Mouse (Mus musculus) v-Abl transformed pro-B cells (cell line): ENCODE measurements around the gene Cxcl17.

Experiments used
- in situ Hi-C, 2 experiments: fragments of 400-800 bp; cut with MboI; formaldehyde crosslinking; loops; one replicate each; pipeline ENCODE4 v1.15.1; 2025; ENCODE audit not compliant: unreplicated experiment in 2 of 2

Cxcl17 gene

DNA sequence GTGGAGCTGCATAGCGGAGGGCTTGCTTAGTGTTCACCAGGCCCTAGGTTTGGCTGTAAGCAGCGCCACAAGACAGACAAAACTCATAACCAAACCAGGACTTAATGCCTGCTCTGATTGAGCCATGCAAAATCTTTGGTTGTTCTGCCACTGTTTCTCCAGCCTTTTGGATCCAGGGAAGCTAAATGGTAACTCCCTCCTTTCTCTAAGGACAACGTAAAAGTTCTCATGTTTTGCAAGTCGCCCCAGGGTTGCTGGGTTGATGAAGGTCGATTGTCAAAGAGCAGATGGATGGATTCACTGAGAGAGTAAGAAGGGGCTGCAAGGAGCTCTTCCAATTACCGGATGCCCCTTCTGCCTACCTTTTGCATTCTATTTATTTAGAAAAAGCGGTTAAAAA is 17.9 kb downstream of the Cxcl17 start:
- in situ Hi-C loops, result loop anchor here in 1 of 2 experiments (10.0 kb wide), 1 partner anchor 290 kb away; no protein-coding TSS in a partner anchor

DNA sequence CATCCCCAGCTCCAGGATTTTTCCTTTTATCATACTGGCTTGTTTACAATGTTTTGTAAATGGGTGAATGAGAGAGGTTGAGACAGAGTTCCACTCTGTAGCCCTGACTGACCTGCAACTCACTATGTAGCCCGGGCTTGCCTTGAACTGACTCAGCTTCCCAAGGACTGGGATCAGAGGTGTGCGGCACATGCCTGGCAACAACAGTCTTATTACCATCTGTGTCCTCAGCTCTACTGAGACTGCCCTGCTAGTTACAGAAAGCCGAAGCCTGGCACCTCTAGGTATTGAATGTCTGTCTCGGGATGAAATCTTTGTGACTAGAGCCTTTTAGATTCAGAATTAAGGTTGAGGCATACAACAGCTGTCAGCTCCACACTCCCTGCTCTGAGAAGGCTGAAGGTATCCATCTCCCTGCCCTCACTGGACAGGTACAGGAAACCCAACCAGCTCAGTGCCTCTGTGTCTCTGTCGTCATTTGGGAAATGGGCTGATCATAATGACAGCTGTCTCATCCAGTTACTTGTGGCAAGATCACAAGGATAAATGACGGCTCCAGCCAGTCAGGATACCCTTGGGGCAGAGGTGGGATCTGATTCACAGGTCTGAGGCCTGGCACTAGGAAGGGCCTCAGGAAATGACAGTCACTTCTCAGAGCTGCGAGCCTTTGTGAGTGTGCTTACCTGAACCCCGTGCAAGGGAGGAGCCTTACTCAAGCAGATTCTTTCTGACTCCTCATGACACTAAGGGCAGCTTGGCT is 19.1 kb downstream of the Cxcl17 start:
- in situ Hi-C loops, result loop anchor here in 1 of 2 experiments (10.0 kb wide), 1 partner anchor 289 kb away; no protein-coding TSS in a partner anchor

GRCm38 (mm10) chr7:25392851-25393250 is 19.8 kb downstream of the Cxcl17 start:
- in situ Hi-C loops, result loop anchor here in 1 of 2 experiments (10.0 kb wide), 1 partner anchor 288 kb away; no protein-coding TSS in a partner anchor

- in situ Hi-C loops, result loop anchor here in 1 of 2 experiments (10.0 kb wide), 1 partner anchor 287 kb away; no protein-coding TSS in a partner anchor
These were observed 20.7 kb downstream of the Cxcl17 start for GRCm38 (mm10) chr7:25391856-25392453.

GRCm38 (mm10) chr7:25390986-25391385 is 21.7 kb downstream of the Cxcl17 start:
- in situ Hi-C loops, result loop anchor here in 1 of 2 experiments (10.0 kb wide), 1 partner anchor 286 kb away; no protein-coding TSS in a partner anchor

DNA sequence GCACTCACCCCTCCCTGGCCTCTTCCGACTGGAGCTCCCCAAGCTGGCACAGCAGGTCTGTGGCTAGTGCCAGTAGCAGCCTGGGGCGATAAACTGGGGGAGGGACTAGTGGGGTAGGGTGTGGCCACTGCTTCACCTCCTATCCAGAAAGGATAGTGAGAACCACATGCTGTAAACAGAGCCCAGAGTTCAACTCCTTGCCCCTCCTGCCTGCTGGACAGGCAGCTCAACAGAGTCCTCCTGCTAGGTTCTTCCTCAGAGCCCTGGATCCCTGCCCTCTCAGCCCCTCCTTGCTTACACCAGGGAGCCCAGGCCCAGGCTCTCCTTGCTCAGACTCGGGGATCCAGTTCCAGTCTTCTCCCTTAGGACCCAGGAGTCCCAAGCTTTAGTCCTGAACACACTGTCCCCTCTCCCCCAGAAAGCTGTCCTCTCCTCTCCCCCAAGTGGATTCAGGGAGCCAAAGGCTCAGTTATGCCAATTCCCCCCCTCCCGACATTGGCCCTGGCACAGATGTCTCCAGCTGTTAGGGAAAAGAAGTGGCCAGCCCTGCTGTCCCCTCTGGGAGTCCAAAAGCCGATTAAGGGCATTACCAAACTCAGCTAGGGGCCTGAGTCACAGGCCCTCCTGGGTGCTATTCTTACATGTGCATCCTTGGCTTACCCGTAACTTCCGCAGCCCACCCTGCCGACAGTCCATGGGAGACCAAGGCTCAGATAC is 22.5 kb downstream of the Cxcl17 start:
- in situ Hi-C loops, result loop anchor here in 1 of 2 experiments (10.0 kb wide), 1 partner anchor 285 kb away; no protein-coding TSS in a partner anchor

DNA sequence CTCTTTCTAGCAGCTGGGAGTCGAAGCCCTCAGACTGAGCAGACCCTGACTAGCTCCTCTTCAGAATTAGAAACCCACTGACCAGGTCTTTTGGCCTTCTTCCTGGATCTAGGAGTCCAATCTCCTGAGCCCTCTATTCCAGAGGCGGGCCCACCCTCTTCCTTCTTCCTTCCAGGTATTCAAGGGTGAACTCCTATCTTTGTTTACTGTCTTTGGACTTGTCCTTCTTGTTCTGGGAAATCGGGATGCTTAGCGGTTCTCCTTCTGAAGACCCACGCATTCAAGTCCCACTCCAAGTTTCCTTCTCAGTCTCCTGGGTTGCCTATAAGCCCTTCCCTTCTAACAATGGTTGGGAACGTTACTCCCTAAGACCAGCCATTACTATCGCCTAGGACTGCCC is 23.8 kb downstream of the Cxcl17 start:
- in situ Hi-C loops, result no loop called here

- in situ Hi-C loops, result no loop called here
These were observed 24.8 kb downstream of the Cxcl17 start for GRCm38 (mm10) chr7:25387811-25388440.

- in situ Hi-C loops, result no loop called here
These were observed 26.7 kb downstream of the Cxcl17 start for GRCm38 (mm10) chr7:25385850-25386555.

- in situ Hi-C loops, result no loop called here
These were observed 27.4 kb downstream of the Cxcl17 start for GRCm38 (mm10) chr7:25385259-25385658.

- in situ Hi-C loops, result no loop called here
These were observed 27.9 kb downstream of the Cxcl17 start for GRCm38 (mm10) chr7:25384818-25385217.

GRCm38 (mm10) chr7:25384318-25384717 is 28.4 kb downstream of the Cxcl17 start:
- in situ Hi-C loops, result no loop called here

GRCm38 (mm10) chr7:25383891-25384290 is 28.8 kb downstream of the Cxcl17 start:
- in situ Hi-C loops, result no loop called here

- in situ Hi-C loops, result no loop called here
These were observed 29.3 kb downstream of the Cxcl17 start for GRCm38 (mm10) chr7:25383385-25383784.

GRCm38 (mm10) chr7:25382541-25382940 is 30.1 kb downstream of the Cxcl17 start:
- in situ Hi-C loops, result no loop called here

DNA sequence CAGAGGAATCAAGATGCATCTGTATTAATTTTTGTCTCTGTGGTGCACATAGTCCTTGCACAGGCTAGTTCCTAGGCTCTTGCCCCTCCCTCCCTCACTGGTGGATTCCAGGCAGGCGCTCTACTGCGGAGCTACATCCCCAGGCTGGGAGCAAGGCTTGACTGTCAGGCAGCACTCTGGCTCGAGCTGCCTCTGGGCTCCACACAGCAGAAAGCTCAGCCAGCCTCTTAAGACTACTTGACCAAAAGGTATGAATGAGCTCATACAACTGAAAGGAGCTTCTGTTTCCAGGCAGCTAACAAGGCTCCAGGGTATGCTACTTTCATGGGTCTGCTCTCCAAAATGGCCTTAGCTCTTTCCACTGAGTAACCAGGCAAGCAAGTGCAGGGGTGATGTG is 31.4 kb downstream of the Cxcl17 start:
- in situ Hi-C loops, result no loop called here

GRCm38 (mm10) chr7:25380392-25381283 is 32.0 kb downstream of the Cxcl17 start:
- in situ Hi-C loops, result no loop called here

- in situ Hi-C loops, result no loop called here
These were observed 32.9 kb downstream of the Cxcl17 start for GRCm38 (mm10) chr7:25379551-25380351.
